Mouse (Mus musculus) left cerebral cortex, postnatal 10 days (tissue): Measurements from ENCODE around the gene Irf4. TPM values are rescaled to one million over a fixed set of nuclear protein-coding genes. Genes with fewer than 3 reads are reported as not detected.

Source experiments
- DNase-seq, 2 experiments: peaks; one replicate each; pipeline ENCODE4 v3.0.0; 2021 to 2022; ENCODE audit warnings: low spot score in 2 of 2, mixed read lengths in 1 of 2; ENCODE audit errors: extremely low spot score in 1 of 2
- intact Hi-C: fragments of 180-260 bp; cut with DNase I; formaldehyde crosslinking; loops from one replicate; pipeline ENCODE4 v1.15.1; 2025
- total RNA-seq, 2 experiments: library from RNA; stranded (reverse); gene quantifications; 2 replicates each; pipeline ENCODE4 v1.2.3; 2021

Gene Irf4
- total RNA-seq, 2 experiments from 2014 or later, result 0.16 TPM; not detected in 1

- DNase-seq, result no peak
- intact Hi-C loops, result no loop called here
Observed at GRCm38 (mm10) chr13:30755998-30756639, 7.1 kb downstream of the Irf4 start.

GRCm38 (mm10) chr13:30757264-30757900, 8.4 kb downstream of the Irf4 start:
- intact Hi-C loops, result no loop called here

GRCm38 (mm10) chr13:30758789-30759381, 9.9 kb downstream of the Irf4 start:
- intact Hi-C loops, result no loop called here
- no peak for DNase-seq

More at GRCm38 (mm10) chr13:30757264-30757900, 8.4 kb downstream of the Irf4 start:
- no peak for DNase-seq

- intact Hi-C loops, result no loop called here
Observed at GRCm38 (mm10) chr13:30760374-30761090, 11.5 kb downstream of the Irf4 start.

GRCm38 (mm10) chr13:30761151-30761631, 12.2 kb downstream of the Irf4 start:
- intact Hi-C loops, result no loop called here
- DNase-seq, result no peak

More at GRCm38 (mm10) chr13:30760374-30761090, 11.5 kb downstream of the Irf4 start:
- DNase-seq, result no peak

- intact Hi-C loops, result no loop called here
- DNase-seq, result no peak
Observed at GRCm38 (mm10) chr13:30762224-30762623, 13.2 kb downstream of the Irf4 start.

GRCm38 (mm10) chr13:30764014-30764740, 15.2 kb downstream of the Irf4 start:
- intact Hi-C loops, result no loop called here
- DNase-seq, result no peak

GRCm38 (mm10) chr13:30765906-30766305, 16.9 kb downstream of the Irf4 start:
- intact Hi-C loops, result no loop called here
- DNase-seq, result no peak

- intact Hi-C loops, result no loop called here
- no peak for DNase-seq
Observed at GRCm38 (mm10) chr13:30766636-30767476, 17.8 kb downstream of the Irf4 start.

- no peak for DNase-seq
- intact Hi-C loops, result no loop called here
Observed at GRCm38 (mm10) chr13:30767477-30768127, 18.6 kb downstream of the Irf4 start.

GRCm38 (mm10) chr13:30776021-30776420, 27.0 kb downstream of the Irf4 start:
- intact Hi-C loops, result no loop called here
- DNase-seq, result peak in 1 of 2 experiments; percentile 0

- intact Hi-C loops, result no loop called here
- no peak for DNase-seq
Observed at GRCm38 (mm10) chr13:30777678-30778179, 28.7 kb downstream of the Irf4 start.

GRCm38 (mm10) chr13:30781905-30782304, 32.9 kb downstream of the Irf4 start:
- intact Hi-C loops, result no loop called here
- no peak for DNase-seq

- DNase-seq, result no peak
- intact Hi-C loops, result no loop called here
Observed at GRCm38 (mm10) chr13:30782419-30782818, 33.4 kb downstream of the Irf4 start.

- intact Hi-C loops, result no loop called here
- DNase-seq, result no peak
Observed at GRCm38 (mm10) chr13:30785423-30786040, 36.5 kb downstream of the Irf4 start.

- intact Hi-C loops, result no loop called here
- peak; percentile 9 to 39 for DNase-seq
Observed at GRCm38 (mm10) chr13:30786235-30787035, 37.4 kb downstream of the Irf4 start.
